Mouse (Mus musculus): ENCODE results near the gene Dad1.

DNA sequence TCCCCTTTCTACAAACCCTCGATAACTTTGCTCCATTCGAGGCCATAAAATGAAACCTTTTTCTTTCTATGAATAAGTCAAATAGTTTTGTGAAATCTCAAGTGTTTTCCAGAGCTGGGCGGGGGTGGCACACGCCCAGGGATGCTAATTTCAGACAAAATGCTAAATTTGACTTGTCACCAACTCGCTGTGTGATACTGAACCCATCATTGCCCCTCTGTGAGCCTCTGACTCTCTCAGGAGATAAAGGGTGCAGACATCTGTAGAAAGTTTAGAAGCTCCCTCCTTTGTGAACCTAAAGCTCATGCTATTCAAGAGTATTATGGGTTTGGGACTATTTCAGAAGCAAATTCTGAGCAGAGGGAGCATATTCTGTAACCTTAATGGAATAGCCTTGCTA lies 46.0 kb downstream of the Dad1 start:
- TF ChIP-seq POLR2A (IDR thresholded peaks at IDR 0.05; ENCODE audit: low read depth, low read length) (no peak), CTCF (IDR thresholded peaks at IDR 0.05; ENCODE audit: borderline replicate concordance, insufficient read depth, low read length) (no peak)

Data from embryonic fibroblast, embryonic 13.5 days (primary cell).